Mouse (Mus musculus): ENCODE data around the gene Ezr.

Gene Ezr

DNA sequence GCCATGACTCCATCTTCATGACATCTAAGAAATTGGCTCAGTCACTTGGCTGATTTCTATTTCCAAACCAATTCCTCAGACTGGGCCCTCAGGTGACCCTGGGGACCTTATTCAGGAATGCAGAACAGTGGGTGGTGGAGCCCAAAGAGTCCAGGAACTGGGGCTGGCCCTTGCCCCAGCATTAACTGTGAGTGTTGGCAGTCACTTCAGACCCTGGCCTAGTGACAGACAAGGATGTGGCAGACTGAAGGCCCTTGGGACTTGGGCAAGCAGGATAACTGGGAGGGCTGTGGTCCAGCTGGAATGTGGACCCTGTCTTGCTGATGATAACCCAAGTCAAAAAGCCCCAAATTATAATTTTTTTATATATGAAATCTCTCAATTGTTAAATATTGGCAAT is 6.5 kb upstream of the Ezr start:
- DNase-seq: peak; percentile 24

DNA sequence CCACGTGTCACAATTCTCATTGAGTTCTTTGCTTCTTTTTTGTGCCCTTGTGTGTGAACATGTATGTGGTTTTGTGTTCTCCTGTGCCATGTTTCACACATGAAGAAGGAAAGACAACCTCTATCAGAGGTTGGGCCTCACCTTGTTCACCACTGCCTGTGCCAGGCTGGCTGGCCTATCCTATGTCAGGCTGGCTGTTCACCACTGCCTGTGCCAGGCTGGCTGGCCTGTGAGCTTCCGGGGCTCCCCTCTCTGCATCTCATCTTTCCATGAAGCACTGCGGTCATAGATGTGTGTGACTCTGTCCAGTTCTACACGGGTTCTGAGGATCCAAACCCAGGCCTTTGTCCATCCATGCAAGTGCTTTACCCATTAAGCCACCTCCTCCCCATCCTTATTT is 4.7 kb upstream of the Ezr start:
- DNase-seq: no peak

- DNase-seq: peak; percentile 56
Measured at GRCm38 (mm10) chr17:6783756-6784357, 1.3 kb upstream of the Ezr start.

GRCm38 (mm10) chr17:6783006-6783661 is 550 bp upstream of the Ezr start:
- peak; percentile 45 for DNase-seq

DNA sequence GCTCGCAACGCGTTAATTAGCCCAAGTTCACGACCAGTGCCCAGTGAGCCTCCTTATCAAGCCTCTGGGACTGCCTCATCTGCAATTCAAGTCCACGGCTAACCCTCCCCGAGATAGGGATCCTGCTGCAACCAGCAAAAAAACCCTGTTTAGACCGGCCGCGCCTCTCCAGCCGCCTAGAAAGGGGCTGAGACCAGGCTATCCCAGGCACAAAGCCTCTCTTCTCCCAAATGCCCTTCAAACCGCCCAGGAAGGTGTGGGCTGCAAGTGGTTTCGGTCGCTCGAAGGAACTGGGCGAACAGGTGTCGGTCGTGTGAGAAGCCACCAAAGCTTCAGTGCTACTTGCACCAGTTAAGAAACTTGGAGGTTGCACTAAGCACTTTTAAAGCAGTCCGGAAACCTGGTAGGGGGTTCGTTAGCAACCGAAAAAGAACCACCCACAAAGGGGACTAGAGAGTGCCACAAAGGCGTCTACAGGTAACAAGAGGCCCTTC is 504 bp downstream of the Ezr start:
- DNase-seq: peak; percentile 58

DNA sequence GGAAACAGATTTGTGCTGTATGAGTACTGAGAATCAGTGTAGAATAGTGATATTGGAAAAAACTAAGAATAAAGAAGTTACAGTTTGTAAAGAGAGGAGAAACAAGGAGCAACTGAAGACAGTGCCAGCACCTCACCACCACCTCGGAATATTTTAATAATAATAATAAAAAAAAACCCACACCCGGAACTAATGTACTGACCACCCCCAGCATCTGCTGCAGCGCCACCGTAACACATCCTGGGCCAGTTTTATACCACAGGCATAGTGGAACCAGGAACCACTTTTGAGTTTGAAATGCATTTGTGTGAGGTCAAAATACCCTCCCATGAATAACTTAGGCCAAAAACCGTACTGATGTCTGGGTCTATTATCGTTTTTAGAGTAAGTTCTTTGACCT is 1.3 kb downstream of the Ezr start:
- no peak for DNase-seq

DNA sequence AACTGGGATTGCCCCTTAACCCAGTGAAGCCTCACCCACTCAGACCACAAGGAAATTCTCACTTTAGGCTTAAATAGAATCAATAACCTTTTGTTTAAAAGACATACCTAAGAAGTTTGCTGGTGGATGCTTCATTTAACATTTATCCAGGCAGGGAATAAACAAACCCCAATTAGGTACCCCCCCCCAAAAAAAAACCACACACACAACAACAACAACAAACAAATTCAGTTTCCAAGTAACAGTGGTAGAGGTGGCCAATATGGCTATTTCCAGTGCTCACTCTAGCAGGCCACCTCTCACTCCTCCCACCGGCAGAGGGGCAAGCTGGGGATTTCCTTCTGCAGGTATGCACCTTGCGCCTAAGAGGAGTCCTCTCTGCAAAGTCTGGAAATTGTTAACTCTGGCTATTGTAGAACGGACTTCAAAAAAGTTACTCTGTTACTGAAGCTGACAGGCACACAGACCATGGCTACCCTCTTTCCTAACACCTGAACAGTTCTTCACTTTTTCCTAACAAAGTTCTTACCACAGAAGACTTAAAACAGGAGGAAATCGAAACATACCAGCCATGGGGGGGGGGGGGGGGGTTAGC is 2.0 kb downstream of the Ezr start:
- peak; percentile 64 for DNase-seq

DNA sequence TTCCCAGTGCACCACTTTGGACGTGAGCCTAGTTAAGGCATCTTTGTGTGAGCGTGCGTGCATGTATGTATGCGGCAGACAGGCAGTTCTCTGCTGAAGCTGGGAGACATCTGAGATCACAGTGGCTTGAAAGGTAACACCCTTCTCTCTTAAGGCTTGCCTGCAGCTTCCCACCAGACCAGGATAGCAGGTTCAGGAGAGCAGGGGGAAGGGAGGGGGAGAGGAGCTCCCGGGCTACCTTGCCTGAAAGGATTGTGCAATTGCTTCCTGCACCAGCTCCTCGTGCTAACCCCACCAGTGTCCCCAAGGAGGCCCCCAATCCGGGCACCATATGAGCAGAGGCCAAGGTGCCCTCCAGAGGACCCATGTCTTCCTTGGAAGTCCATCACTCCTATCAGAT is 3.0 kb downstream of the Ezr start:
- no peak for DNase-seq

- peak; percentile 78 for DNase-seq
Measured at GRCm38 (mm10) chr17:6778771-6779509, 3.6 kb downstream of the Ezr start.

GRCm38 (mm10) chr17:6778332-6778683 is 4.3 kb downstream of the Ezr start:
- peak; percentile 79 for DNase-seq

GRCm38 (mm10) chr17:6777629-6778331 is 4.8 kb downstream of the Ezr start:
- DNase-seq: no peak

DNA sequence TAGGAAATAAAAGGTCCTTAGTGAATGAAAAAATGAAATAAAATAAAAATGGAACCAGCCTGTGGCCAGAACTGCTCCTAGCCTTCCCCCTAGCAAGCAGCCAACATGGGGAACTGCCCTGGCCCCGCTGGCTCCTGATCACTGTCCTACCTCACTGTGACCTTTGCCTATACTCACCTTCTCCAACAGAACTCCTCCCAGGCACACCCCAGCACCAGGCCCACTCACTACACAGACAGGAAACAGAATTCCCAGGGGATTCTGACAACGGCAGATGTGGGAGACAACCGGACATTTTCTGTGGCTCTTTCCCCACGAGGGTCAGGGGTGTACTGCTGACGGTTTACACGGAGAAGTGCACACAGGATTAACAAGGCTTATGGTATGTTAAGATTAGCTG is 5.5 kb downstream of the Ezr start:
- no peak for DNase-seq

DNA sequence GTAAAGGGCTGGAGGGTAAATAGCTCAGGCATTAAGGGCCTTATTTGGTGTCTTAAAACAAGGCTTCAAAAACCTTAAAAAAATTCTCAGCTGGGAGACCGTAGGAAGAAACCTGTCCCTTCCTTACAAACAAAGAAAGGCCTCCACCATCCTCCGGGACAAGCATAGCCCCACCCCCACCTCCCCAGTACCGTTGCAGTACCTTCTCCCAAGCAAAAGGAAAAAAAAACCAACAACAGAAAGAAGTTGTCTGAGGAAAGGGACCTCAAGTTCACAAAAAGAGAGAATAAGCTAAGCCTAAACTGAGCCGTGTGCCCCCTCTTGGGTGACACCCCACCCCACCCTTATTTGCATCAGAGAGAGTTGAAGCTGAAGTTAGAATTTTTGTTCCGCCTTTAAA is 6.0 kb downstream of the Ezr start:
- no peak for DNase-seq

DNA sequence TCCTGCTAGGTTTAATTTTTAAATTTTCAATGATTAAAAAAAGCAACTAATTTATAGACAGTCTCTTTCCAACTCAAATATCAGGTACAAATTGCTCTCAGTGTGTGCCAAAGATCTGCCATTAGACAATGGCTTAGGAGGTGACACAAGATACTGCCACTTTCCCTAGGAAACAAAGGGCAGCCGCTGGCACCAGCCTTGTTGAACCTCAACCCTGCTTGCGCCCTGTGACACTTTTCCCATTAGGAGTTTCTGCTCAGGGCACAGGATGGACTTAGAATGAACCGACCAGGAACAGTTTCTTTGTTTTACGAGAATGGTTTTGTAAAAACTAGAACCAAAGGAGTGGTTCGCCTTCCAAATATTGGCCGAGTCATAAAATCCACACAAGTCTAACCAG is 6.5 kb downstream of the Ezr start:
- no peak for DNase-seq

- no peak for DNase-seq
Measured at GRCm38 (mm10) chr17:6775671-6776070, 6.9 kb downstream of the Ezr start.

- DNase-seq: no peak
Measured at GRCm38 (mm10) chr17:6775221-6775620, 7.4 kb downstream of the Ezr start.

DNA sequence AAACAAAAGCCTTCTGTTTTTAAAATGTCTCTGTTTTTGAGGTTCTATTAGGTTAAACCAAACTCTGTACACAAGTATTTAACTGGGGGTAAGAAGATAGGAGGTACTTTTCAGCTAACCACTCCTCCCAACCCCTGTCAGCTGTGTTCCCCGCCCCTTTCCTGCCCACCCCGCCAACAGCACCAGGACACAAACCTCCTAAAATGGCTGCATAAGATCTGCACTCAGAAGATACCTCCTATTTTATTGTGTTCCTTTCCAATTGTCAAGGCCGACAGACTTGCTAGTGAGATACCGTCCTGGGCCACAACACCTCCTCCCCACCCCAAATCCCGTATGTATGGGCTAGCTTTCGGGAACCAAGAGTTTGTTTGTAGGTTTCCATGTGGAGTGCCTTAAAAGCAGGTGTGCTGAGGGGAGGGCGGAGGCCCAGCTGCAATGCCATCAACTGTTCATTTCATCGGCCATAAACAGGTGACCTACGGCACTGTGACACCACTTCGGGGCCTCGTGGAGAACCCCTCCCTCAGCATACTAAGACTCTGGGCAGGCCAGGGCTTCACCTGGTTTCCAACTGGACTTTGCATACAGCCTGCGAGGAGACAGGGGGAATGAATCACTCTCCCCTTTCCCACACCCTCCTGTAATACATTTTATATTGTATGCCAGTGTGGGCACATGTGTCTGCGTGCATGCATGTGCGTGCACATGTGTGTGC is 9.2 kb downstream of the Ezr start:
- DNase-seq: peak; percentile 9

DNA sequence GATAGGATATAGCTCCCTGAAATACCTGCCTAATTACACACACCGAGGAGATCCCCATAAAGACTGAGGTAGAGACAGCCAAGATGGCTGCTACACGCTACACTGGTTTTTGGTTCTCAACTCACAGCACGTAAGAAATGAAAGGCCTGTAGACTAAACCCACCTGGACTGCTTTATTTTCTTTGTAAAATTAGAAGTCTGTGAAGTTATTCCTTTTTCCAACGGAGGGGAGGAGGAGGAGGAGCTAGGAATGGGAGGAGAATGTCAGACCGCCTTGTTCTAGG is 10.2 kb downstream of the Ezr start:
- peak; percentile 32 for DNase-seq

DNA sequence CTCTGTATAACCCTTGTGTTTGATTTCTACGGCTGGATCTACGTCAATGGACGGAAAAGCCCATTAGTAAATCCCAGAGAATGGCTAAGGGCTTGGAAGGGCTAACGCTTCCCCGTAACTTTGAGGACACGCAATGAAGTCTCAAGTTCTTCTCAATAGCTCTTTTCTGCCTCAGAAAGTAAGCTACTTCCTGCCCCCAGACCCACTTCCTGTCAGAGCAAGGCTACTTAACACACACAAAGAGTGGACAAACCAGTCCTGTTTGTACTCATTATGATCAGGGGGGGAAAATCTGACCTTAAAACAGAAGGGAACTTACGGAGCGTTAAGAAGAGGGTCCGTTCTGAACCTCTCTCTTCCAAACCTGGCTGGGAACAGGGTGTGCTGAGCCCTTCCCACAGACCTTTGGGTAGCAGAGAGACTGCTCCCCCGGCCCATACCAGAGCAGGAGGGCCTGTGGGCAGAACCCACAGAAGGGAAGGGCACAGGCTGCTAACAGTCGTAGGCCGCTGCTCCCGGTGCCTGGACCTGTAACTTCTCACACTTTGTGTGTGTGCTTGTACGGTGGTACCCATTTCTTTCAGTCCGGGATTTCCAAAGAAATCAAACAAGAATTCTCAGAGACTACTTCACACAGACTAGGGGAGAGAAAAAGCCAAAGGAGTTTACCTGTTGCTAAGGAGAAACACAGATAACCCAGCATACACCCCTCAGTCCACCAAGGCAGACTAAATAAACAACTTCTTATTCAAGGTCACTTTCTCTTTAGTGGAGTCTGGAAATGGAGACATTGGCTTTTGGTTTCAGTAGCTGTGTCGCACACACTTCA is 10.7 kb downstream of the Ezr start:
- DNase-seq: peak; percentile 19

GRCm38 (mm10) chr17:6769602-6770001 is 13.0 kb downstream of the Ezr start:
- DNase-seq: peak; percentile 55

DNA sequence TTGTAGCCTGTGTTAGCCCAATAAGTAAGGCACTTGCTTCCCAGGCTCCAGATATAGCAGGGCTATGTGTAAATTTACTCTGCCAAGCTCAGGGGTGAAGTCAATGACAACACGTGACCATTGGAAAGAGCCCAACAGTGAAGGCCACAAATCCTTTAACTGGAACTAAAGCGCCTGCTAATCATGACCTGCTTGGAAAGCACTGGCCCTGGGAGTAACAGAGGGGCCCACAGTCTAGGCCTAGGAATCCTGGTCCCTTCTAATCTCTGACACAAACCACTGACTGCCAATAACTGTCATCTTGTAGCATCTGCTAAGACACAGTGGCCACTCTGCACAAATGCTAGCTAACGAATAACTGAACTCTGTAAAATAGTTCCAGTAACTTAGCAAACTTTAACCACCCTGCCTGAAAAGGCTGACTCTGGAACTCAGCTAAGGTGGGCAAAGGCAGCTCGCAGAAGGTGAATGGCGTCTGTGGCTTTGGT is 14.2 kb downstream of the Ezr start:
- peak; percentile 89 for DNase-seq

DNA sequence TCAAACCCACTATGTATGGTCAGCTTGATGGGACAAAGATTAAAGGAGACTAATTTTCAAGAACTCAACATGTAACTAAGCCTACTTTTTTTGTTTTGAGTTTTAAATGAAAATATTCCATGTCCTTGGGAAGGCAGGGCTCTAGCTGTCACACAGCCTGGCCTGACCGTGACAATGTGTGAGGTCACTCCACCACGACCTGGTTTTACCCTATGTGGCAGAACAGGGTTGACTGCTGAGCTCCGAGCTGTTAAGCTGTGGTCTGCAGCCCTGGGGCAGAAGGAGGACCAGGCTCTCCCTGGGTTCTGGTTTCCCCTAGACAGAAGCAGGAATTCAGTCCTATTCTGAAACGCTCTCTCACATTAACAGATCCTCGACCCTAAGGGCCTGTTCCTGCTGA is 14.8 kb downstream of the Ezr start:
- DNase-seq: no peak
